Mouse (Mus musculus) ZHBTc4 (cell line): ENCODE results near the gene Plpp7.

ENCODE experiments used
- DNase-seq: peaks from one replicate; pipeline ENCODE4 v3.0.0-alpha.2; 2011; ENCODE audit warnings: low read depth, low spot score

Gene Plpp7

GRCm38 (mm10) chr2:32095351-32096121 is at the start of gene Plpp7:
TSS of gene Plpp7 (plus strand) at chr2:32095528.
- DNase-seq, result peak; percentile 35

- no peak for DNase-seq
Measured at GRCm38 (mm10) chr2:32046009-32046408, 49.3 kb upstream of the Plpp7 start.

- DNase-seq, result no peak
Measured at GRCm38 (mm10) chr2:32047323-32047722, 48.0 kb upstream of the Plpp7 start.

GRCm38 (mm10) chr2:32051791-32052190 is 43.5 kb upstream of the Plpp7 start:
- no peak for DNase-seq

- DNase-seq, result no peak
Measured at GRCm38 (mm10) chr2:32052418-32052817, 42.9 kb upstream of the Plpp7 start.

- DNase-seq, result no peak
Measured at GRCm38 (mm10) chr2:32055357-32055965, 39.9 kb upstream of the Plpp7 start.

- no peak for DNase-seq
Measured at GRCm38 (mm10) chr2:32056524-32056923, 38.8 kb upstream of the Plpp7 start.

GRCm38 (mm10) chr2:32057360-32057759 is 38.0 kb upstream of the Plpp7 start:
- DNase-seq, result no peak

GRCm38 (mm10) chr2:32057794-32058193 is 37.5 kb upstream of the Plpp7 start:
- DNase-seq, result no peak

GRCm38 (mm10) chr2:32058241-32058640 is 37.1 kb upstream of the Plpp7 start:
- DNase-seq, result no peak

GRCm38 (mm10) chr2:32058716-32059115 is 36.6 kb upstream of the Plpp7 start:
- DNase-seq, result no peak

GRCm38 (mm10) chr2:32059613-32060012 is 35.7 kb upstream of the Plpp7 start:
- no peak for DNase-seq

- DNase-seq, result no peak
Measured at GRCm38 (mm10) chr2:32060228-32060805, 35.0 kb upstream of the Plpp7 start.

- no peak for DNase-seq
Measured at GRCm38 (mm10) chr2:32061189-32061588, 34.1 kb upstream of the Plpp7 start.

- DNase-seq, result no peak
Measured at GRCm38 (mm10) chr2:32061722-32062505, 33.4 kb upstream of the Plpp7 start.

GRCm38 (mm10) chr2:32062626-32063410 is 32.5 kb upstream of the Plpp7 start:
- no peak for DNase-seq

- DNase-seq, result no peak
Measured at GRCm38 (mm10) chr2:32063451-32064151, 31.7 kb upstream of the Plpp7 start.

- no peak for DNase-seq
Measured at GRCm38 (mm10) chr2:32064913-32065312, 30.4 kb upstream of the Plpp7 start.

GRCm38 (mm10) chr2:32065371-32065791 is 29.9 kb upstream of the Plpp7 start:
- DNase-seq, result no peak

GRCm38 (mm10) chr2:32066005-32066404 is 29.3 kb upstream of the Plpp7 start:
- DNase-seq, result no peak
